ENCODE assay signal across 8 mouse cellular contexts in genomic region chr7:137924464-137925167, GRCm38 (mm10).
DNase-seq lines count a peak whose midpoint lies in the region; ATAC-seq lines count a peak whose summit lies in the region.

No protein-coding gene starts in this region.

- H3K27me3 ChIP-seq in heart, embryonic 16.5 days (ENCODE audit: control insufficient read depth, insufficient read depth, low read length), result no peaks in the 10 kb centered on the region

- peak; percentile 13 for DNase-seq in gastrocnemius, postnatal 14 days
- no peak for DNase-seq in gastrocnemius, postnatal 25 days
- peak; percentile 85 for DNase-seq in MN1 (ENCODE audit: low spot score)
- DNase-seq in cerebellum, postnatal 25 days, result peak; percentile 62 to 76
- peak; percentile 44 to 74 for DNase-seq in left cerebral cortex, postnatal 10 days (ENCODE audit: extremely low spot score in 1 of 2, low spot score in 2 of 2)
- DNase-seq in right cerebral cortex, postnatal 14 days, result peak; percentile 60
- DNase-seq in thymus, postnatal 14 days, result no peak

- peak; percentile 65 for ATAC-seq in heart, embryonic 16.5 days (replicated peaks; ENCODE audit: extremely low read depth, insufficient read depth, low FRiP score)

- WGBS in heart, embryonic 16.5 days, result 26% methylated on average over 7 of the region's 7 CpGs

- no peak overlapping the region for H3K27ac ChIP-seq in heart, embryonic 16.5 days (ENCODE audit: low read length)

- H3K9me3 ChIP-seq in heart, embryonic 16.5 days (replicated peaks; ENCODE audit: control insufficient read depth, low read length), result no peaks in the 10 kb centered on the region

- no peak overlapping the region for H3K4me3 ChIP-seq in heart, embryonic 16.5 days (ENCODE audit: low read length)

- H3K4me2 ChIP-seq in heart, embryonic 16.5 days (ENCODE audit: low read depth, low read length), result peak overlapping the region; percentile 38

- no peak overlapping the region for H3K9ac ChIP-seq in heart, embryonic 16.5 days (ENCODE audit: low read length)

- intact Hi-C loops in gastrocnemius, postnatal 14 days (cut with DNase I; ENCODE audit: low total_unique reads), result no loop called here
- intact Hi-C loops in left cerebral cortex, postnatal 10 days (cut with DNase I), result no loop called here

- H3K36me3 ChIP-seq in heart, embryonic 16.5 days (ENCODE audit: control insufficient read depth, insufficient read depth), result no peaks in the 10 kb centered on the region

- H3K4me1 ChIP-seq in heart, embryonic 16.5 days (ENCODE audit: control insufficient read depth, insufficient read depth, low read length), result peaks cover 15% of the 10 kb centered on the region

Comparison
In these comparisons a context has a peak if more than half of its experiments do, and no peak if none do; other contexts are left out.
1. DNase-seq: peak in gastrocnemius, postnatal 14 days (single experiment), MN1 (single experiment), cerebellum, postnatal 25 days (2 of 2), left cerebral cortex, postnatal 10 days (2 of 2) and right cerebral cortex, postnatal 14 days (single experiment); none in gastrocnemius, postnatal 25 days (single experiment) and thymus, postnatal 14 days (single experiment).